Mouse (Mus musculus): ENCODE data around the gene Smlr1. TPM values are rescaled to one million over a fixed set of nuclear protein-coding genes. Genes with fewer than 3 reads are reported as not detected.
A peak's percentile ranks its signal among the peaks of the same experiment; 100 is the strongest.

Smlr1 gene
- polyA plus RNA-seq (2012; rRNA removed) (0.12 and 0.24 TPM in 2 replicates), polyA plus RNA-seq (2014; fragmentation: Nextera tagmentation; extraction: Ambion mirVana) (not detected in 2 replicates)

DNA sequence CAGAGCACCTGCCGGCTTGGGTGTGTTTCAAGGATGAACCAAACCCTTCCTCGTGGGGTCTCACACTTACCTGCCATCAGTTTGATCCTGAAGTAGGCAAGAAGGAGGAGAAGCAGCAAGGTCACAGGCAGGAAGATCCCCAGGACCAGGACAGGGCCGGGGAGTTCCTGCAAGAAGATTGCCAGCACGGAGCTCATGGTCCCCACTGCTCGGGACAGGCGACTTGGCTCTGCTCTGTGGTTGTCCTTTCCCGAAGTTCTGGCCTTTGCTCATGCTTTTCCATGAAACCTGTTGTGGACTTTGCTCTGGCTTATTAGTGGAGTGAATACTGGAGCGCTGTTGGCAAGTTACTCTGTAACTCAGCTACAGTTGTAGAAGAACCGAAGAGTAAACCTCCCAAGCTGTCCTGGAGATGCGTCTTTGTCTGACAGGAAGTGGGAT, at the start of gene Smlr1:
Smlr1 (minus strand) TSS at position 377 of the 441 bp plus-strand sequence.
- TF ChIP-seq POLR2A (IDR thresholded peaks at IDR 0.05; ENCODE audit: borderline replicate concordance, extremely low read depth, insufficient read depth, insufficient read length): no peak
- no peak for DNase-seq (ENCODE audit: low spot score)
- H3K27me3 ChIP-seq (ENCODE audit: control insufficient read depth, insufficient read depth, low read length): no peaks in the 10 kb centered on the region
- H3K27ac ChIP-seq (replicated peaks; ENCODE audit: low read depth, low read length): no peak within 1 kb of the TSS
- no peak within 1 kb of the TSS for H3K4me3 ChIP-seq (replicated peaks; ENCODE audit: low read length)
- no peak within 1 kb of the TSS for H3K4me2 ChIP-seq (replicated peaks; ENCODE audit: low read depth, low read length, severe bottlenecking)
- no peaks in the 10 kb centered on the region for H3K36me3 ChIP-seq (ENCODE audit: control insufficient read depth, insufficient read depth, low read length)
- no peaks in the 10 kb centered on the region for H3K4me1 ChIP-seq (ENCODE audit: control insufficient read depth, insufficient read depth, low read length)
- ATAC-seq (ENCODE audit: low FRiP score, low read depth): no peak
- 91% methylated on average over 10 of the region's 10 CpGs for WGBS
- no peaks in the 10 kb centered on the region for H3K9me3 ChIP-seq (ENCODE audit: control insufficient read depth, low read length)
- H3K9ac ChIP-seq (ENCODE audit: low read depth, low read length, severe bottlenecking): no peak within 1 kb of the TSS

GRCm38 (mm10) chr10:25584899-25585298, 48.8 kb upstream of the Smlr1 start:
- ATAC-seq (ENCODE audit: low FRiP score, low read depth): no peak
- no peaks in the 10 kb centered on the region for H3K9me3 ChIP-seq (ENCODE audit: control insufficient read depth, low read length)
- 94% methylated on average over 6 of the region's 6 CpGs for WGBS

GRCm38 (mm10) chr10:25580066-25580465, 44.0 kb upstream of the Smlr1 start:
- Histone ChIP-seq H3K4me2 (replicated peaks; ENCODE audit: low read depth, low read length, severe bottlenecking) (no peak overlapping the region), H3K9ac (ENCODE audit: low read depth, low read length, severe bottlenecking) (no peak overlapping the region), H3K4me1 (ENCODE audit: control insufficient read depth, insufficient read depth, low read length) (no peaks in the 10 kb centered on the region), H3K9me3 (ENCODE audit: control insufficient read depth, low read length) (no peaks in the 10 kb centered on the region), H3K27ac (replicated peaks; ENCODE audit: low read depth, low read length) (no peak overlapping the region), H3K27me3 (ENCODE audit: control insufficient read depth, insufficient read depth, low read length) (no peaks in the 10 kb centered on the region), H3K36me3 (ENCODE audit: control insufficient read depth, insufficient read depth, low read length) (no peaks in the 10 kb centered on the region), H3K4me3 (replicated peaks; ENCODE audit: low read length) (no peak overlapping the region)
- no peak for TF ChIP-seq POLR2A (IDR thresholded peaks at IDR 0.05; ENCODE audit: borderline replicate concordance, extremely low read depth, insufficient read depth, insufficient read length)
- DNase-seq (ENCODE audit: low spot score) (peak; percentile 51), ATAC-seq (ENCODE audit: low FRiP score, low read depth) (no peak)
- 62% methylated on average over 2 of the region's 2 CpGs for WGBS

More at GRCm38 (mm10) chr10:25584899-25585298, 48.8 kb upstream of the Smlr1 start:
- no peak for DNase-seq (ENCODE audit: low spot score)
- TF ChIP-seq POLR2A (IDR thresholded peaks at IDR 0.05; ENCODE audit: borderline replicate concordance, extremely low read depth, insufficient read depth, insufficient read length): no peak
- H3K27ac ChIP-seq (replicated peaks; ENCODE audit: low read depth, low read length): no peak overlapping the region
- no peak overlapping the region for H3K9ac ChIP-seq (ENCODE audit: low read depth, low read length, severe bottlenecking)
- no peak overlapping the region for H3K4me2 ChIP-seq (replicated peaks; ENCODE audit: low read depth, low read length, severe bottlenecking)
- no peaks in the 10 kb centered on the region for H3K27me3 ChIP-seq (ENCODE audit: control insufficient read depth, insufficient read depth, low read length)
- no peaks in the 10 kb centered on the region for H3K36me3 ChIP-seq (ENCODE audit: control insufficient read depth, insufficient read depth, low read length)
- H3K4me3 ChIP-seq (replicated peaks; ENCODE audit: low read length): no peak overlapping the region
- no peaks in the 10 kb centered on the region for H3K4me1 ChIP-seq (ENCODE audit: control insufficient read depth, insufficient read depth, low read length)

GRCm38 (mm10) chr10:25571319-25572240, 35.5 kb upstream of the Smlr1 start:
- Histone ChIP-seq H3K4me3 (replicated peaks; ENCODE audit: low read length) (no peak overlapping the region), H3K4me1 (ENCODE audit: control insufficient read depth, insufficient read depth, low read length) (no peaks in the 10 kb centered on the region), H3K27me3 (ENCODE audit: control insufficient read depth, insufficient read depth, low read length) (no peaks in the 10 kb centered on the region), H3K9ac (ENCODE audit: low read depth, low read length, severe bottlenecking) (no peak overlapping the region), H3K36me3 (ENCODE audit: control insufficient read depth, insufficient read depth, low read length) (no peaks in the 10 kb centered on the region), H3K9me3 (ENCODE audit: control insufficient read depth, low read length) (no peaks in the 10 kb centered on the region), H3K4me2 (replicated peaks; ENCODE audit: low read depth, low read length, severe bottlenecking) (no peak overlapping the region), H3K27ac (replicated peaks; ENCODE audit: low read depth, low read length) (no peak overlapping the region)
- ATAC-seq (ENCODE audit: low FRiP score, low read depth) (no peak), DNase-seq (ENCODE audit: low spot score) (no peak)
- 65% methylated on average over 9 of the region's 9 CpGs for WGBS
- TF ChIP-seq POLR2A (IDR thresholded peaks at IDR 0.05; ENCODE audit: borderline replicate concordance, extremely low read depth, insufficient read depth, insufficient read length): no peak

DNA sequence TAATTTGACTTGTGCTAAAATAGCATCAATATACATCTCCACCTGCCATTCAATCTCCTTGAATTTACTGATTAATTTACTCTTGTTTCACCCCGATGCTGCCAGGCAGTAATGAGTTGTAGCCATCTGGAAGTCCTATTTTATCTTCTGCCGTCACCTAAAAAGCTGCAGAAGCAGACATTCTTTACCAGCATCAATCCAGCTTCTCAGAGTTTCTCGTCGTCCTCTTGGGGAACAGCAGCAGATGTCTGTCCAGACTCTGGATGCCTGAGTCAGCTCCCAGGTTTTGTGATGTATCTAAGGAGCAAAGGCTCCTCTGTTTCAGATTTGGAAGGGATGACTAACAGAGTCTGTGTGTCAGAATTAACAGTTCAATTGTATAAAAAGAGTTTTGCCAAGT, 16.9 kb upstream of the Smlr1 start:
- no peak overlapping the region for H3K4me2 ChIP-seq (replicated peaks; ENCODE audit: low read depth, low read length, severe bottlenecking)
- no peak for TF ChIP-seq POLR2A (IDR thresholded peaks at IDR 0.05; ENCODE audit: borderline replicate concordance, extremely low read depth, insufficient read depth, insufficient read length)
- H3K4me1 ChIP-seq (ENCODE audit: control insufficient read depth, insufficient read depth, low read length): no peaks in the 10 kb centered on the region
- no peaks in the 10 kb centered on the region for H3K27me3 ChIP-seq (ENCODE audit: control insufficient read depth, insufficient read depth, low read length)
- WGBS: 30% methylated on average over 4 of the region's 4 CpGs
- DNase-seq (ENCODE audit: low spot score) (no peak), ATAC-seq (ENCODE audit: low FRiP score, low read depth) (no peak)
- no peak overlapping the region for H3K9ac ChIP-seq (ENCODE audit: low read depth, low read length, severe bottlenecking)
- H3K4me3 ChIP-seq (replicated peaks; ENCODE audit: low read length): no peak overlapping the region
- H3K9me3 ChIP-seq (ENCODE audit: control insufficient read depth, low read length): no peaks in the 10 kb centered on the region
- no peak overlapping the region for H3K27ac ChIP-seq (replicated peaks; ENCODE audit: low read depth, low read length)
- no peaks in the 10 kb centered on the region for H3K36me3 ChIP-seq (ENCODE audit: control insufficient read depth, insufficient read depth, low read length)

Measured in limb, embryonic 14.5 days (tissue).